Mouse (Mus musculus) layer of hippocampus, adult 9-10 months (tissue): ENCODE data around the gene Cbll1.
"Not testable (repeated sequence)": the region's sequence is repeated elsewhere in the genome, so short reads cannot be mapped to it uniquely, and the experiment has no call there.

ENCODE experiments used
- DNase-seq: peaks from one replicate; pipeline ENCODE4 v3.0.0; 2022; ENCODE audit warnings: low spot score

Gene Cbll1

GRCm38 (mm10) chr12:31498936-31499313, 491 bp downstream of the Cbll1 start:
- DNase-seq, result no peak

GRCm38 (mm10) chr12:31486431-31486830, 13.0 kb downstream of the Cbll1 start:
- no peak for DNase-seq

- not testable (repeated sequence) for DNase-seq
Measured at GRCm38 (mm10) chr12:31478182-31478581, 21.2 kb downstream of the Cbll1 start.

GRCm38 (mm10) chr12:31462615-31463014, 36.8 kb downstream of the Cbll1 start:
- DNase-seq, result no peak

DNA sequence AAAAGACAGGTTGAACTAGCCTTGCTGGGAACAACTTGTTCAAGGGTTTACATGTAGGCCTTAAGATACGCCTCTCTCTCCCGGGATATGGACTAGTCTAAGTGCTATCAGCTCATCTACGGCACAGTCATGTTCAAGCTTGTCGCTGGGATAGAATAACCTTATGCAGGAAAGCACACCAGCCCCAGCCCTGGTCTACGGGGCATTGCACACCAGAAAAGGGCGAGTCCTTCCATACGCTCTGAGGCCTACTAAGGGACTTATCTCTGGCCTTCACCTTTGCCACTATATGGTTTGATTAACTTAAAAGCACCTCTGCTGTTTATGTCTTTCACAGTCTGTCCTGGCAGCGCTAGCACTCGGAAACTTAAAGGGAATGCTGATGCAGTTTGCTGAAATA, 38.0 kb downstream of the Cbll1 start:
- no peak for DNase-seq

DNA sequence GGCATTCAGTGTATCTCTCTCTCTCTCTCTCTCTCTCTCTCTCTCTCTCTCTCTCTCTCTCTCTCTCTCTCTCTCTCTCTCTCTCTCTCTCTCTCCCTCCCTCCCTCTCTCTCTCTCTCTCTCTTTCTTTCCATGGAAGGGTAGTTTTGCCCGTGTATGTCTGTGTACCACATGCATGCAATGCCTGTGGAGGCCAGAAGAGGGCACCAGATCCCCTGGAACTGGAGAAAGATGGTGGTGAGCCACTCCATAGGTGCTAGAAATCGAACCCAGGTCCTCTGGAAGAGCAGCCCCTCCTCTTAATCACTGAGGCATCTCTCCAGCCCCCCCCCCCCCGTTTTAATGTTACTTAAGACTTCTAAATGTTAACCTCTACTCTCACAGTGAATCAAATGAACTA, 39.1 kb downstream of the Cbll1 start:
- not testable (repeated sequence) for DNase-seq

DNA sequence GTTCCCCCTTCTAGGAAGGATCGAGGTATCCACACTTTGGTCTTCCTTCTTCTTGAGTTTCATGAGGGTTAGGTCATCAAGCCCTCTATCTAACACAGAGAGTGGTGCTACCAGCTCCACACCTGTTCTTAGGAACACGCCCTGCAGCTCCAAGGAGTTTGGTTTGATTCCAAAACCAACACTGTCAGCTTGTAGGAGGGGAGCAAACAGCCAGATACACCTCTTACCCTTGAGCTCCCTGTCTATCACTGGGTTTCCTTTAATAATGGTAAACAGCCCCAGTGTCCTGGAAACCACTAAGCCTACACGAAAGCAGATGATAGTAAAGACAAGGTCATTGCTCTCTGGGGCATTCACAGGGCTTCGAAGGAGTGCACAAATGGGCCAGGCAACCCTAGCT, 40.9 kb downstream of the Cbll1 start:
- no peak for DNase-seq

- DNase-seq, result no peak
Measured at GRCm38 (mm10) chr12:31456271-31456670, 43.1 kb downstream of the Cbll1 start.

DNA sequence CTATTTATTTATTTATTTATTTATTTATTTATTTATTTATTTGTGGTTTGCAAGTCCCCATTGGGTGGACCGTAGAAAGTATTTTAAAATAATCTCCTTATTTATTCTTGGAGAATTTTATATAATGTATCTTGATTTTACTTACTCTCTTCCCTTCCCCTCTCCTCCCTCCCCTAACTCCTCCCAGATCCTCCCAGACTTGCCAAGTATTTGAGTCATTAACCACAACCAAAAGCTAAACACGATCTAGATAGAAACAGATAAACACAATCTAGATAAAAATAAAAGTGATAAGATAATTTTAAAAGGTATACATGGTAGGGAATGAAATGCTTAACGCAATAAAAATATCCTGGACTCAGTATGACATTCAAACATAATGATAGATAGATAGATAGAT, 50.1 kb downstream of the Cbll1 start:
- no peak for DNase-seq

- DNase-seq, result no peak
Measured at GRCm38 (mm10) chr12:31444827-31445226, 54.6 kb downstream of the Cbll1 start.

DNA sequence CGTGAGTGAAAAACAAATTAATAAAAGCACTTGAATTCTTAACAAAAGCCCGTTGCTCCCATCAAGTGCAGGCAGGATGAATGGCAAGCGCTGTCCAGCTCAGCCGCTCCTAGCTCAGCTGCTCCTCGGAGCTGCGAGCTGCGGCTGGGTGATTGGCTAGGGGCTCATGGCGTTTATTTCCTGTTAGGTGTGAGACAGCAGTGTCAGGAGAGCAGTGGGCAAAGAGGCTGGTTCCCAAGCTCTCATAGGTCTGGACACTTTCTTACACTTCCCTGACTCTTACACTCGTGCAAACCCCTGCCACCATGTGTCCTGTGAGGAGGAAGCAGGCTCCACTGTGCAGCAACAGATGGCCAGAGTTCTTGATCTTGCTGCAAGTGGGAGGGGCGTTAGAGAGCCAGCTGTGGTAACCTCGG, 55.3 kb downstream of the Cbll1 start:
- no peak for DNase-seq

DNA sequence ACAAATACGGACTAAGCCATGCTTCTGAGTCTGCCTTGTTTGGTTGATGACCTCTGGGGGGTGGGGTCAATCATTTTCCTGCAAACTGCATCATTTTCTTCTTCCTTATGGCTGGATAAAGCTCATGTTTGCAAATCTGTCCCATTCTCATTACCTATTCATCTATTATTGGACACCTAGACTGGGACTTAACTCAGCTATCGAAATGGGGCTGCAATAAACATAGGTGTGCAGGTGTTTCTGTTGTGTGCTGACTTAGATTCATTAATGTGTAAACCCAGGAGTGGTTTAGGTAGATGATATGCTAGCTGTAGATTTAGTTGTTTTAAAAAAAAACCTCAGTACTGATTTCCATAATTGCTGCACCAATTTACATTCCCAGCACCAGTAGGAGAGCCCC, 59.8 kb downstream of the Cbll1 start:
- DNase-seq, result no peak

DNA sequence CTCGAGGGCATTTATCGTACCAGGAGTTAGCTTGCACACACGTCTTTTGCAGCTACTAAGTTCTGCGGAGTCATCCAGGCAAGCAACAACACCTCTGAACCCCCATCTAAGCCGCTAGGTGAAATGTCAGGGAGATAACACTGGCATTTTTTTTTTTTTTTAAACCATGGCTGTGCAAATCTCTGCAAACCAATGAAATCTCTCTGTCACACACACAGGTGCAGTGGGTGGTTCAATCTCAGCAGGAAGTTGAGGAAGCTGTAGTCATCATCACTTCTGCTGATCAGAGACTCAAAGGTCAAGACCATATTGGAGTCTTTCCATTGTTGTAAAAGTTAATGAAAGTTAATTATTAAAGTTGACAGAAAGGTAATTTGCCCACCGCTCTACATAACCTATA, 61.6 kb downstream of the Cbll1 start:
- no peak for DNase-seq
